Mouse (Mus musculus): ENCODE measurements around the gene Stx1a. TPM values are rescaled to one million over a fixed set of nuclear protein-coding genes. Genes with fewer than 3 reads are reported as not detected.

Stx1a gene
- polyA plus RNA-seq (2016; fragmentation: Nextera tagmentation; extraction: Ambion mirVana): 34.3 and 38.7 TPM in 2 replicates

DNA sequence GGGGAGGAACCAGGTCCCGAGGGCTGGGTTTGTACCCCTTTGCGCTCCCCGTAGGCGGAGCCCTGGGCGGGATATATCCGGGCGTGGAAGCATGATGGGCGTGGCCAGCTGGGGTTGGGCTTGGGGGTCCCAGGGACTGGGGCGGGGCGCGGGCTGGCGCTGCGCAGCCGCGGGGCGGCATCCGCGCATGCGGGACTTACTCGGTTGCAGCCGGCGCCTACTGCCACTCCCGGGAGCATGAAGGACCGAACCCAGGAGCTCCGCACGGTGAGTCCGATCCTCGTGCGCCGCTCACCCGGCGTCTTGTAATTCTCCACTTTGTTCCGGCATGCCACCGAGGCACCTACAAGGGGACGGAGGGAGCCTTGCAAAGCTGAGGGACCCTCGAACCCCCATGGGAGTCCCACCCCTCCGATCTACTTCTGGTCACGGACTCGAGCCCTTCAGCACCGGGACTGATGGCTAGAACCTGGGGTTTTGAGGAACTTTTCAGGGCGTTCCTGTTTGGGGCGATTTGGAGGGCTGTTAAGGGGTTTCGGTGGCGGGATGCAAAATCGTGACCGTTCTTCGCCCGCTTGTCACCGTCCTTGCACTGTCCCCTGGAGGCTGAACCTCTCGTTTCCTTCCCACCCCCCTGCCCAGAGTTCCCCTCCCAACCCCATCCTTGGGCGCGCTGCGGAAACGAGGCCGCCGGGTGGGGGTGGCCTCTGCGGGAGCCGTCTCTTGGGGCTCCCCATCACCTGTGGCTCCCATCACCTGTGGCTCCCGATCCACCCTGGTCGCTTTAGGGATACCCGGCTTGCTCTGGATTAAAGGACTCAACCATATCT is at the start of gene Stx1a:
Stx1a (plus strand) TSS at position 139 of the 830 bp plus-strand sequence.
- under 1% methylated on average over 61 of the region's 61 CpGs for WGBS
- H3K9ac ChIP-seq: peak within 1 kb of the TSS; percentile 75
- peak; percentile 92 for ATAC-seq (ENCODE audit: low FRiP score)
- H3K4me3 ChIP-seq: peak within 1 kb of the TSS; percentile 61
- H3K27ac ChIP-seq: no peak within 1 kb of the TSS
- peaks cover 6% of the 10 kb centered on the region; the same call in 1 of the 2 replicates for H3K27me3 ChIP-seq
- H3K9me3 ChIP-seq (replicated peaks): no peaks in the 10 kb centered on the region
- H3K4me2 ChIP-seq (replicated peaks): peak within 1 kb of the TSS; percentile 72
- no peaks in the 10 kb centered on the region for H3K36me3 ChIP-seq
- peaks cover 29% of the 10 kb centered on the region for H3K4me1 ChIP-seq

DNA sequence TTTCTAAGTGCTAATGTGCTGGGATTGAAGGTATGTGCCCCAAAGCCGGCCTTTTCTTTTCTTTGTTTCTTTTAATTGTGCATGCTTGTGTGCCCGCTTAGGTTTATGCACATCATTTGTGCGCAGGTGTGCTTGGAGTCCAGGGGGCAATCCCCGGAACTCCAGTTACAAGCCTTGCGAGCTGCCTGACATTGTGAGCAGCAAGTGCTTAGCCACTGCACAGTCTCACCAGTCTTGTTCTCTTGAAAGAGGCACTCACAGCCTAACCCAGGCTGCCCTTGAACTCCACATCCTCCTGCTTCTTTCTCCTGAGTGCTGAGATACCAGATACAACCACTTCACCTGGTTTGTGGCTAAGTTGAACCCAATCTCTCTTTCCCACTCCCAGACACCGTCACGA is 49.8 kb upstream of the Stx1a start:
- Histone ChIP-seq H3K4me3 (no peak overlapping the region), H3K4me1 (no peaks in the 10 kb centered on the region), H3K36me3 (no peaks in the 10 kb centered on the region), H3K27me3 (0 out of 2 replicates have a peak, but pooled peaks cover 3% of the 10 kb centered on the region), H3K27ac (no peak overlapping the region), H3K9me3 (replicated peaks) (no peaks in the 10 kb centered on the region), H3K9ac (no peak overlapping the region), H3K4me2 (replicated peaks) (no peak overlapping the region)
- WGBS: 89% methylated on average over 7 of the region's 7 CpGs
- no peak for ATAC-seq (ENCODE audit: low FRiP score)

DNA sequence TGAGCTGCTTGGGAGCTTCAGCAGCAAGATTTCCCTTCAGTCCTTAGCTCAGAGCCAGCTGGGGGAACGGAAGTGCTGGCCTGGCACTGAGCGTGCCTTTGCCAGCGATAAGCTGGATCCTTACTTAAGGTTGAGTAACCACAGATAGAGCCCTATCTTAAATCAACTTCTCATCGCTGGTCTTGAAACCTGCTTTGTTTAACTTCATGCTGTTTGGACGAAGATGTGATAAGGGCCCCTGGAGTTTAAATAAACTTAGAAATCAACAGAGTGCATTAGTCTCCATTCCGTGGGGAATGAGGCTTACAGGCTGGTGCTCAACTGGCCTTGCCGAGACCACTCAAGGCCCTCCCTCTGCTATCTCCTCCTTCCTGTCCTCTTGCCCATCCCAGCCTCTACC is 49.0 kb upstream of the Stx1a start:
- Histone ChIP-seq H3K4me3 (no peak overlapping the region), H3K4me2 (replicated peaks) (no peak overlapping the region), H3K9ac (no peak overlapping the region), H3K36me3 (no peaks in the 10 kb centered on the region), H3K27ac (no peak overlapping the region), H3K9me3 (replicated peaks) (no peaks in the 10 kb centered on the region), H3K27me3 (0 out of 2 replicates have a peak, but pooled peaks cover 3% of the 10 kb centered on the region), H3K4me1 (no peaks in the 10 kb centered on the region)
- 68% methylated on average over 7 of the region's 7 CpGs for WGBS
- no peak for ATAC-seq (ENCODE audit: low FRiP score)

GRCm38 (mm10) chr5:134974921-134975320 is 48.4 kb upstream of the Stx1a start:
- 55% methylated on average over 2 of the region's 2 CpGs for WGBS
- 0 out of 2 replicates have a peak, but pooled peaks cover 3% of the 10 kb centered on the region for H3K27me3 ChIP-seq
- no peak for ATAC-seq (ENCODE audit: low FRiP score)

GRCm38 (mm10) chr5:134976164-134976563 is 47.1 kb upstream of the Stx1a start:
- Histone ChIP-seq H3K4me1 (no peaks in the 10 kb centered on the region), H3K9ac (no peak overlapping the region), H3K4me2 (replicated peaks) (no peak overlapping the region), H3K27me3 (0 out of 2 replicates have a peak, but pooled peaks cover 3% of the 10 kb centered on the region), H3K9me3 (replicated peaks) (no peaks in the 10 kb centered on the region), H3K36me3 (no peaks in the 10 kb centered on the region), H3K27ac (no peak overlapping the region), H3K4me3 (no peak overlapping the region)
- WGBS: 96% methylated on average over 2 of the region's 2 CpGs
- ATAC-seq (ENCODE audit: low FRiP score): no peak

More at GRCm38 (mm10) chr5:134974921-134975320, 48.4 kb upstream of the Stx1a start:
- no peak overlapping the region for H3K4me2 ChIP-seq (replicated peaks)
- H3K4me1 ChIP-seq: no peaks in the 10 kb centered on the region
- no peak overlapping the region for H3K9ac ChIP-seq
- H3K27ac ChIP-seq: no peak overlapping the region
- H3K4me3 ChIP-seq: no peak overlapping the region
- no peaks in the 10 kb centered on the region for H3K9me3 ChIP-seq (replicated peaks)
- H3K36me3 ChIP-seq: no peaks in the 10 kb centered on the region

- H3K27me3 ChIP-seq: 0 out of 2 replicates have a peak, but pooled peaks cover 3% of the 10 kb centered on the region
- no peak overlapping the region for H3K9ac ChIP-seq
- H3K36me3 ChIP-seq: no peaks in the 10 kb centered on the region
- WGBS: 84% methylated on average over 14 of the region's 14 CpGs
- ATAC-seq (ENCODE audit: low FRiP score): no peak
- no peak overlapping the region for H3K4me2 ChIP-seq (replicated peaks)
- no peak overlapping the region for H3K4me3 ChIP-seq
- no peaks in the 10 kb centered on the region for H3K4me1 ChIP-seq
- H3K9me3 ChIP-seq (replicated peaks): no peaks in the 10 kb centered on the region
- H3K27ac ChIP-seq: no peak overlapping the region
Observed at GRCm38 (mm10) chr5:134976577-134977250, 46.6 kb upstream of the Stx1a start.

DNA sequence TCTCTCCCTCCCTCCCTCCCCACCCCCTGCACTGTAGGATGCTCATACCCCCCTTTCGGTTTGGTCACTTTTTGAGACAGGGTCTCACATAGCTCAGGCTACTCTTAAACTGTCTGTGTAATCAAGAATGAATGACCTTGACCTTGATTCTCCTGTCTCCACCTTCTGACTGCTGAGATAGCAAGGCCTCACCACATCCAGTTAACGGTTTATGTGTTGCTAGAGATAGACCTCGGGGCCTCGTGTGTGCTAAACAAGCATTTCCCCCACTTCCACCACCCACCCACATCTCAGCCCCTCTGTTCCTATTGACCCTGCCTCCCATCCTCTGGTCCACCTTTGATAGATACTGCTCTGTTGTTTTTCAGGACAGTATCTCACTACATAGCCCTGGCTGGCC is 45.4 kb upstream of the Stx1a start:
- ATAC-seq (ENCODE audit: low FRiP score): no peak
- no peak overlapping the region for H3K4me2 ChIP-seq (replicated peaks)
- H3K27ac ChIP-seq: no peak overlapping the region
- H3K4me1 ChIP-seq: no peaks in the 10 kb centered on the region
- 0 out of 2 replicates have a peak, but pooled peaks cover 3% of the 10 kb centered on the region for H3K27me3 ChIP-seq
- H3K9me3 ChIP-seq (replicated peaks): no peaks in the 10 kb centered on the region
- 91% methylated on average over 4 of the region's 4 CpGs for WGBS
- H3K4me3 ChIP-seq: no peak overlapping the region
- no peaks in the 10 kb centered on the region for H3K36me3 ChIP-seq
- no peak overlapping the region for H3K9ac ChIP-seq

GRCm38 (mm10) chr5:134981149-134981548 is 42.1 kb upstream of the Stx1a start:
- no peak overlapping the region for H3K27ac ChIP-seq
- WGBS: 63% methylated on average over 10 of the region's 10 CpGs
- no peak overlapping the region for H3K4me2 ChIP-seq (replicated peaks)
- H3K36me3 ChIP-seq: no peaks in the 10 kb centered on the region
- no peaks in the 10 kb centered on the region for H3K9me3 ChIP-seq (replicated peaks)
- H3K4me3 ChIP-seq: no peak overlapping the region
- no peak for ATAC-seq (ENCODE audit: low FRiP score)
- H3K9ac ChIP-seq: no peak overlapping the region
- H3K27me3 ChIP-seq: peaks cover 20% of the 10 kb centered on the region
- peaks cover 13% of the 10 kb centered on the region for H3K4me1 ChIP-seq

- Histone ChIP-seq H3K4me1 (peaks cover 24% of the 10 kb centered on the region), H3K36me3 (no peaks in the 10 kb centered on the region), H3K4me2 (replicated peaks) (no peak overlapping the region), H3K27ac (no peak overlapping the region), H3K9me3 (replicated peaks) (no peaks in the 10 kb centered on the region), H3K27me3 (peaks cover 40% of the 10 kb centered on the region), H3K4me3 (no peak overlapping the region), H3K9ac (no peak overlapping the region)
- WGBS: 90% methylated on average over 1 of the region's 1 CpGs
- ATAC-seq (ENCODE audit: low FRiP score): no peak
Observed at GRCm38 (mm10) chr5:134983111-134983510, 40.2 kb upstream of the Stx1a start.

DNA sequence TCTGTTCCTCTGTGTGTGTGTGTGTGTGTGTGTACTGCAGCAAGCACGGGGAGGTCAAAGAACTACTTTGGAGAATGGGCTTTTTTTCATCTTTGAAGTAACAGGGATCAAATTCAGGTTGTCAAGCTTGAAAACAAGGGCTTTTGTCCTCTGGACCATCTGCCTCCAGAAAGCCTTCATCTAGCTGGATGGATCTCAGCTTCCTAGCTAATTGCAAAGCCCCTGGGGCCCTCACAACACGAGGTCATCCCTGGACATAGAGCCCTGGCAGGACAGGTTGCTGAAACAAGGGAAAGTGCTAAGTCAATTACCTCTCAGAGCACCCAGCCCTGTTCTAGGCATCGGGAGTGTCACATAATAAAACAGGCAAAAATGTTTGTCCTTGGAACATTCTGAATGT is 39.5 kb upstream of the Stx1a start:
- Histone ChIP-seq H3K4me2 (replicated peaks) (no peak overlapping the region), H3K36me3 (no peaks in the 10 kb centered on the region), H3K27me3 (peaks cover 45% of the 10 kb centered on the region), H3K9me3 (replicated peaks) (no peaks in the 10 kb centered on the region), H3K4me3 (no peak overlapping the region), H3K27ac (no peak overlapping the region), H3K9ac (no peak overlapping the region), H3K4me1 (peaks cover 24% of the 10 kb centered on the region)
- WGBS: 12% methylated on average over 3 of the region's 3 CpGs
- ATAC-seq (ENCODE audit: low FRiP score): no peak

- Histone ChIP-seq H3K9me3 (replicated peaks) (no peaks in the 10 kb centered on the region), H3K27ac (no peak within 1 kb of the TSS), H3K4me2 (replicated peaks) (peak within 1 kb of the TSS; percentile 43), H3K27me3 (peaks cover 62% of the 10 kb centered on the region), H3K36me3 (no peaks in the 10 kb centered on the region), H3K4me1 (peaks cover 24% of the 10 kb centered on the region), H3K4me3 (peak within 1 kb of the TSS; percentile 22), H3K9ac (peak within 1 kb of the TSS; percentile 39; the same call in 1 of the 2 replicates)
- 2% methylated on average over 25 of the region's 25 CpGs for WGBS
- 0 out of 2 replicates have a peak, but pooled peaks have one; percentile 32 for ATAC-seq (ENCODE audit: low FRiP score)
Observed at GRCm38 (mm10) chr5:134985633-134986297, 37.5 kb upstream of the Stx1a start, which contains the start of gene Cldn3. Gene Cldn3, plus strand, starts transcription at chr5:134986214.
